Mouse (Mus musculus) heart, embryonic 12.5 days (tissue): ENCODE measurements around the gene Gstcd. TPM values are rescaled to one million over a fixed set of nuclear protein-coding genes. Genes with fewer than 3 reads are reported as not detected.
A peak's percentile ranks its signal among the peaks of the same experiment; 100 is the strongest.

Experiments used
- ATAC-seq: fragments of 200-750 bp; cut with Nextera tagmentation; 2 replicates; pipeline ENCODE4 v1.8.0; 2017; ENCODE audit warnings: moderate TSS enrichment, moderate library complexity; ENCODE audit not compliant: insufficient number of reproducible peaks, low FRiP score
- H3K27ac ChIP-seq: fragments of 300-500 bp; sonication (generic); 2 replicates; pipeline ENCODE4 v1.5.1; 2016; ENCODE audit warnings: mild to moderate bottlenecking, moderate library complexity; ENCODE audit not compliant: poor library complexity, severe bottlenecking
- H3K27me3 ChIP-seq: fragments of 300-500 bp; sonication (generic); replicated peaks from 2 replicates; pipeline ENCODE4 v1.6.1; 2016; ENCODE audit warnings: mild to moderate bottlenecking, moderate library complexity
- H3K36me3 ChIP-seq: fragments of 300-500 bp; sonication (generic); 2 replicates; pipeline ENCODE4 v1.6.1; 2016; ENCODE audit warnings: mild to moderate bottlenecking, moderate library complexity
- H3K4me1 ChIP-seq: fragments of 300-500 bp; sonication (generic); replicated peaks from 2 replicates; pipeline ENCODE4 v1.6.1; 2016; ENCODE audit warnings: mild to moderate bottlenecking
- H3K4me2 ChIP-seq: fragments of 300-500 bp; sonication (generic); 2 replicates; pipeline ENCODE4 v1.6.1; 2016; ENCODE audit warnings: mild to moderate bottlenecking, moderate library complexity
- H3K4me3 ChIP-seq: fragments of 300-500 bp; sonication (generic); 2 replicates; pipeline ENCODE4 v1.5.1; 2016; ENCODE audit warnings: mild to moderate bottlenecking
- H3K9ac ChIP-seq: fragments of 300-500 bp; sonication (generic); 2 replicates; pipeline ENCODE4 v1.6.1; 2016; ENCODE audit warnings: mild to moderate bottlenecking, moderate library complexity
- H3K9me3 ChIP-seq: fragments of 300-500 bp; sonication (generic); replicated peaks from 2 replicates; pipeline ENCODE4 v1.6.1; 2016; ENCODE audit warnings: mild to moderate bottlenecking, moderate library complexity
- WGBS: fragments of 180-500 bp; shearing (Covaris S2); methylation state at CpG from one replicate; pipeline ENCODE4 v1.1.7; 2016; 5-methylcytosine and 5-hydroxymethylcytosine counted together
- polyA plus RNA-seq: library from polyadenylated mRNA; unstranded; fragments of >200 nt; fragmentation: Nextera tagmentation; extraction: Ambion mirVana; gene quantifications from 2 replicates; pipeline ENCODE4 v1.2.1, GENCODE M21; 2016

Gstcd gene
- 4.9 and 5.0 TPM in 2 replicates for polyA plus RNA-seq

DNA sequence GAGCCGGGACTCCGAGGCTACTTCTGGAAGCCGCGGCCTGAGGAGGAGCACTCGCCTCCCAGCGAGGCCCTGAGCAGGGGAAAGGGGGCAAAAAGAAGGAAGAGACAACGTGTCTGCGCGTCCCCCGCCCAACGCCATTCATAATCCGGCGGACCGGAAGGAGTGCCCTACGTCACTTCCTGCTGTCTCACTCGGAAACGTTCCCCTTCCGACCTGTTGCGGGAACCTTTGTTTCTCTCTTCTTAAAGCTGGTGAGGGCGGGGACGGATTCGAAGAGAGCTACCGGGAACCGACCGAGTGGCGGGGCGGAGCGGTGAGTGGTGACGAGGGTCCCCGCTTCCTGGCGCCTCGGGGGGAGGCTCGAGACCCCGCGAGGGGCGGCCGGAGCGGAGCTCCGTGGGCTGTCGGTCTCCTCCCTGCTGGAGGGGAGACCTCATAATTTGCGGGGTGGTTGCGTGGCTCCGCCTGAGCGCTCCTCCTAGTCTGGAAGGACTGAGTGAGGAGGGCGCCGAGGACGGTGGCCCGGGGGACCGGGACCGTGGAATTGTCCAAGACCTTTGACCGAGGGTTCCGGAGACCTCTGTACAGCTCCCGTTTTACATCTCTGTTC, at the start of gene Gstcd, which contains the start of gene Ints12:
TSS of gene Gstcd (minus strand) at position 370 of the 610 bp plus-strand sequence.
TSS of gene Ints12 (plus strand) at position 177 of the 610 bp plus-strand sequence.
- peak; percentile 96 for ATAC-seq
- H3K4me2 ChIP-seq: peak within 1 kb of the TSS; percentile 68
- H3K9me3 ChIP-seq: no peaks in the 10 kb centered on the region
- H3K27me3 ChIP-seq: no peaks in the 10 kb centered on the region
- H3K9ac ChIP-seq: peak within 1 kb of the TSS; percentile 95
- peak within 1 kb of the TSS; percentile 98 for H3K27ac ChIP-seq
- 0 out of 2 replicates have a peak, but pooled peaks cover 2% of the 10 kb centered on the region for H3K4me1 ChIP-seq
- peak within 1 kb of the TSS; percentile 89 for H3K4me3 ChIP-seq
- no peaks in the 10 kb centered on the region for H3K36me3 ChIP-seq
- WGBS: under 1% methylated on average over 53 of the region's 53 CpGs

DNA sequence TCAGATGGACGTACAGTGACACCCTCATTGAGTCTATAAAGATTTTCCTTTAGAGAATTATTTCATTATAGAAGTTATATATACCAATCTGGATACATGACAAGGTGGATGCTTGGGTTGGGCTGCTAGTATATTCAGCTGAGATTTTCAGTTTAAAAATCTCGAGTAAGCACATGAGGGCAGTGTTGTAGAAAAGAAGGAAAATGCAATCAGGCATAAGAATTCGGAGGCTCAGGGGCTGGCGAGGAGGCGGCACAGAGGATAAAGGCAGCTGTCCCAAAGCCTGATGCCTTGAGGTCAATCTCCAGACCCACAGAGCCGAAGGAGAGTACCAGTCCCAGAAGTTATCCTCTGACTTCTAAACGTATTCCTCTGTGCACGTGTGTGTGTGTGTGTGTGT, 40.8 kb upstream of the Gstcd start:
- Histone ChIP-seq H3K27ac (no peak overlapping the region), H3K4me1 (no peaks in the 10 kb centered on the region), H3K9ac (no peak overlapping the region), H3K36me3 (no peaks in the 10 kb centered on the region), H3K27me3 (no peaks in the 10 kb centered on the region), H3K9me3 (no peaks in the 10 kb centered on the region), H3K4me3 (no peak overlapping the region), H3K4me2 (no peak overlapping the region)
- 76% methylated on average over 8 of the region's 8 CpGs for WGBS
- ATAC-seq: no peak

DNA sequence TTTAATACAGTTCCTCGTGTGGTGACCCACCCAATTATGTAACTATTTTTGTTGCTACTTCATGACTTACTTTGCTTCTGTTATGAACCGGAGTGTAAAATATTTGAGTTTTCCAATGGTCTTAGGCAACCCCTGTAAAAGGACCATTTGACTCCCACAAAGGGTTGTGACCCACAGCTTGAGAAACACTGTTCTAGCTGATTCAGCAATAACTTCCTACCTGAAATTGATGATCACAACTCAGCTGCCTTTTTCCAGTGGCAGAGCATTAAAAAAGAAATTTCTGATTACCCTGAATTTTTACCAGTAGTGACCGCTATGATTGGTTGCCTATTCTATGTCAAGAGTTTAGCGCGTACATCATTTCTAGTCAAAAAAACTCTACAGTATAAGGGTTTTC, 39.5 kb upstream of the Gstcd start:
- no peak for ATAC-seq
- WGBS: 88% methylated on average over 5 of the region's 5 CpGs
- no peaks in the 10 kb centered on the region for H3K36me3 ChIP-seq
- no peak overlapping the region for H3K9ac ChIP-seq
- H3K4me2 ChIP-seq: no peak overlapping the region
- no peaks in the 10 kb centered on the region for H3K4me1 ChIP-seq
- H3K9me3 ChIP-seq: no peaks in the 10 kb centered on the region
- no peak overlapping the region for H3K4me3 ChIP-seq
- H3K27ac ChIP-seq: no peak overlapping the region
- H3K27me3 ChIP-seq: no peaks in the 10 kb centered on the region

DNA sequence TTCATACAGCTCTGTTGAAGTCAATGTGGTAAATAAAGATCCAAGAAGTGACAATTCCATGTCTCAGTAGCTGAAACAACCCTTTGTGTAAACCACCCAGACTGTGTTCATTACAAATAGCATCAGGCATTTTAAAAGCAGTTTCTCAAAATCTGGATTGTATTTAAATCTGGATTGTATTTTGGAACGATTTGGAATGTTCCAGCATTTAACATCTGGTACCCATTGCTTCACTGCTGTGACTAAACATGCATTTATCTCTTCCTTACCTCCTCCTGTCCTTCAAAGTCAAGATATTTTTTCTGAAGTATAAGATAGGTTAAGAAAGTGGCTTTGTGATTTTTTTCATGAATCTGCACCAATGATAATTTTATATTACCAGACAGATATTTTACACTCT, 21.4 kb upstream of the Gstcd start:
- Histone ChIP-seq H3K27ac (no peak overlapping the region), H3K9ac (no peak overlapping the region), H3K4me1 (no peaks in the 10 kb centered on the region), H3K27me3 (no peaks in the 10 kb centered on the region), H3K9me3 (no peaks in the 10 kb centered on the region), H3K36me3 (peaks cover 12% of the 10 kb centered on the region), H3K4me3 (no peak overlapping the region), H3K4me2 (no peak overlapping the region)
- ATAC-seq: no peak
- 30% methylated on average over 1 of the region's 1 CpGs for WGBS

DNA sequence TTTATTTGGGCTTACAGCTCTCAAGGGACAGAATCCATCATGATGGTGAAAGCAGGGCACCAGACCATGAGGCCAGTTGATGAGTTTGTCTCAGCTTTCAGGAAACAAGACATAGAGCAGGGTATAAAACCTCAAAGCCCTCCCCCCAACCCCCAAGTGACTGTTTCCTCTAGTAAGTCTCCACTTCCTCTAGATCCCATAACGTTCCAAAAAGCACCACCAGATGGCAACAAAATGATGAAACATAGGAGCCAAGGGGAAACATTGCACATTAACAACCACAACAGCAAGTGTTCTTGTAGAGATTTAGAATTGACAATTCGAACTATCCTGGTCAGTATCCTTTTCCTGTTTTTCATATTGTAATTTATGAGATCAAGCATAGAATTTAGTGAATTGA, 19.9 kb upstream of the Gstcd start:
- peaks cover 21% of the 10 kb centered on the region for H3K36me3 ChIP-seq
- no peak for ATAC-seq
- 30% methylated on average over 2 of the region's 2 CpGs for WGBS
- no peaks in the 10 kb centered on the region for H3K27me3 ChIP-seq
- H3K9ac ChIP-seq: no peak overlapping the region
- no peaks in the 10 kb centered on the region for H3K4me1 ChIP-seq
- no peak overlapping the region for H3K4me3 ChIP-seq
- no peaks in the 10 kb centered on the region for H3K9me3 ChIP-seq
- H3K27ac ChIP-seq: no peak overlapping the region
- H3K4me2 ChIP-seq: no peak overlapping the region

DNA sequence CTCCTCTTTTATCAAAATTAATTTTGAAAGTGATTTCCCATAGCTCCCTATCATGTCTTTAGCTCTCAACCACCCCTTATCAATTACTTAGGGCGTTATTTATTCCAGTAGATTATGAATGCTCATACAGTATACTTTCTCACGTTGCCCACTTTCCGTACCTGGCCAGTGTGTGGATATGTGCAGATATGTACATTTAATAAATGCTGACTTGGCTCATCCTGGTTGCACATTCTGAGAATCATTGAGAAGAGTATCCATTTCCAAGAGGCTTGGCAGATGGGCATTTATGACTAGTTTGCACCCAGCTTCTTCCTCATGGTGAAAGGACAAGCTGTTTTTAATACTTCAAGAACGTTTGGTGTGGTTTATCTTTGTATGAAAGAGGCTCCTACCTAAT, 18.0 kb upstream of the Gstcd start:
- WGBS: 86% methylated on average over 4 of the region's 4 CpGs
- H3K27ac ChIP-seq: no peak overlapping the region
- ATAC-seq: no peak
- H3K9ac ChIP-seq: no peak overlapping the region
- H3K4me1 ChIP-seq: no peaks in the 10 kb centered on the region
- H3K27me3 ChIP-seq: no peaks in the 10 kb centered on the region
- peaks cover 34% of the 10 kb centered on the region for H3K36me3 ChIP-seq
- H3K4me2 ChIP-seq: no peak overlapping the region
- H3K4me3 ChIP-seq: no peak overlapping the region
- no peaks in the 10 kb centered on the region for H3K9me3 ChIP-seq

DNA sequence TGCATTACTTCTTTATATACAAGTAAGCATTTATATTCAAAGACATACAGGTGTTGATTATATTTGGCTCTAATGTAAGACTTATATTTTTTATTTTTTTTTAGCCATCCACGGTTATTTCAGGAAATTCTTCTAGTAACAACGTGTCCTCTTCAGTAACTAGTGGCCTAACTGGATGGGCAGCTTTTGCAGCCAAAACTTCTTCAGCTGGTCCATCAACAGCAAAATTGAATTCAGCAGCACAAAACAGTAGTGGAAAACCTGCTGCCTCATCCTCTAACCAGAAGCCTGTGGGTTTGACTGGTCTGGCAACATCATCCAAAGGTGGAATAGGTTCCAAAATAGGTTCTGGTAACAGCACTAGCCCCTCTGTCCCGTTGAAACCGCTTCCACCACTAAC, 16.9 kb upstream of the Gstcd start:
- H3K9me3 ChIP-seq: no peaks in the 10 kb centered on the region
- no peak for ATAC-seq
- H3K4me3 ChIP-seq: no peak overlapping the region
- peaks cover 42% of the 10 kb centered on the region for H3K36me3 ChIP-seq
- 93% methylated on average over 4 of the region's 4 CpGs for WGBS
- H3K9ac ChIP-seq: no peak overlapping the region
- no peaks in the 10 kb centered on the region for H3K27me3 ChIP-seq
- no peak overlapping the region for H3K27ac ChIP-seq
- H3K4me1 ChIP-seq: no peaks in the 10 kb centered on the region
- H3K4me2 ChIP-seq: no peak overlapping the region

DNA sequence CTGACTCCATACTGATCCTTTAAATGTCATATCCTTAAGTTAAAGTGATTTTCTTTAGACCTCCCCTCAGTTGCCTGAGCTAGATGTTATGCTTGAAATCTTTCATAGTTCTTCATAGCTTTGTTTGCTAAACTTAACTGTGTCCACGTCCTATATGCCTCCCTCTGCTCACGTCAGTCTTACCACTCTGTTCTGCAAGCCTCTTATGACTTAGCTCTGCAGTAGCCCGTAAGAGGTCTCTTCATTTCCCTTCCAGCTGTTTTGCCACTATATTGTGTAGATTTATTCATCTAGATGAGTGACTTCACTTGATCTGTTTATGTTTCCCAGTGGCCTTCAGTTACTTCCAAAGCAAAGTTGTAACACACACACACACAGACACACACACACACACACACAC, 12.6 kb upstream of the Gstcd start:
- no peaks in the 10 kb centered on the region for H3K27me3 ChIP-seq
- H3K4me2 ChIP-seq: no peak overlapping the region
- no peaks in the 10 kb centered on the region for H3K9me3 ChIP-seq
- peaks cover 63% of the 10 kb centered on the region for H3K36me3 ChIP-seq
- no peak for ATAC-seq
- WGBS: 93% methylated on average over 3 of the region's 3 CpGs
- H3K4me3 ChIP-seq: no peak overlapping the region
- no peaks in the 10 kb centered on the region for H3K4me1 ChIP-seq
- H3K9ac ChIP-seq: no peak overlapping the region
- H3K27ac ChIP-seq: no peak overlapping the region

DNA sequence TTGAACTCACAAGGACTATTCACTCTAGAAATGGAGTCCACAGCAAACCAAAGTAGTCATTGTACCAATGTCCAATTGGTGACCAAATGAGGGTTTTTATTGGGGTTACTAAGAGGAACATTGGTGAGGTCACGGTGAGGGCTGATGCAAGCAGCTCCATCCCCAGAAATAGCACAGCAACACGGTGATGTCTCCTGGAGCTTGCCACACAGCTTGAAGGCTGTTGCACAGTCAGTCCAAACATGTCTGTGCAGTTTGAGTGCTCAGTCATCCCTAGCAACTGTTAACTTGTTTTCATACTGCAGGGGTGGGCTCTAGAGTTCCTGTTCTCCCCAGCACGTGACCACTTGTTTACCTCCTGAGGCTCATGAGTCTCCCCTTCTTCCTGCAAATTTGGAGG, 11.9 kb upstream of the Gstcd start:
- 79% methylated on average over 3 of the region's 3 CpGs for WGBS
- H3K9me3 ChIP-seq: no peaks in the 10 kb centered on the region
- H3K27me3 ChIP-seq: no peaks in the 10 kb centered on the region
- no peak overlapping the region for H3K9ac ChIP-seq
- ATAC-seq: no peak
- peaks cover 61% of the 10 kb centered on the region for H3K36me3 ChIP-seq
- H3K27ac ChIP-seq: no peak overlapping the region
- H3K4me1 ChIP-seq: no peaks in the 10 kb centered on the region
- no peak overlapping the region for H3K4me2 ChIP-seq
- H3K4me3 ChIP-seq: no peak overlapping the region

DNA sequence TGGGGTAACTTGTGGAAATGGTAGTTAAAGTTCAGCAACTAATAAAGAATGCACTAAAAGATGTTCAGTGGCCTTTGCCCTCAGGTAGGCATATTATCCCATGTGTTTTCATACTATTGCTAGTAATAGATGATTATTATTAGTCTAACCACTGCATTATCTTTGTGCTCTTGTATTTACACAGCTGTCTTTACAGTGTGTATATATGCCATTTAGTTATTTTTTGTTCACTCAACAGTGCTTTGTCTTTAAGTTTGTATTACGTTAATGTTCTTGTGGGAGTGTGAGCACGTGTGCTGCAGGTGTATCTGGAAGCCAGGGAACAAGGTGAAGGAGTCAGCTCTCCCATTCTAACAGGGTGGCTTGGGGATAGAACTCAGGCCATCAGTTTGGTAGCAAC, 7.1 kb upstream of the Gstcd start:
- Histone ChIP-seq H3K4me2 (no peak overlapping the region), H3K9me3 (no peaks in the 10 kb centered on the region), H3K4me1 (no peaks in the 10 kb centered on the region), H3K9ac (no peak overlapping the region), H3K27ac (no peak overlapping the region), H3K36me3 (peaks cover 39% of the 10 kb centered on the region), H3K4me3 (no peak overlapping the region), H3K27me3 (no peaks in the 10 kb centered on the region)
- WGBS: 89% methylated on average over 2 of the region's 2 CpGs
- ATAC-seq: no peak

DNA sequence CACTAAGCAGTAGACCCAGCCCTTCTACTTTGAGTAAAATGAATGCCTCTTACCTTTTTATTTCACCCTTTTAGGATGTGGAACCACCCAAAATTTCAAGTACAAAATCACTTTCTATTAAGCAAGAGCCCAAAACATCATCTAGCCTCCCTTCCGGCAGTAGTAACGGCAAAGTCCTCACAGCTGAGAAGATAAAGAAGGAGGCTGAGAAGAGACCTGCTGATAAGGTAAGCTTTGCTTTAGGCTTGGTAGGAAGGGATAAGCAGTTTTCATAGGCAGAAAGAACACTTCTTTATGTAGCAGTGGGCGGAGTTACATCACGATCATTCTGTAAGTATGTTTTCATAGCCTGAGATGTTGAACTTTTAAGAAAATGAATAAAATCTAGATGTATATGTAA, 6.5 kb upstream of the Gstcd start:
- 77% methylated on average over 4 of the region's 4 CpGs for WGBS
- no peaks in the 10 kb centered on the region for H3K27me3 ChIP-seq
- H3K9me3 ChIP-seq: no peaks in the 10 kb centered on the region
- no peak overlapping the region for H3K27ac ChIP-seq
- peaks cover 33% of the 10 kb centered on the region for H3K36me3 ChIP-seq
- no peak overlapping the region for H3K9ac ChIP-seq
- no peak for ATAC-seq
- no peak overlapping the region for H3K4me3 ChIP-seq
- no peak overlapping the region for H3K4me2 ChIP-seq
- no peaks in the 10 kb centered on the region for H3K4me1 ChIP-seq

DNA sequence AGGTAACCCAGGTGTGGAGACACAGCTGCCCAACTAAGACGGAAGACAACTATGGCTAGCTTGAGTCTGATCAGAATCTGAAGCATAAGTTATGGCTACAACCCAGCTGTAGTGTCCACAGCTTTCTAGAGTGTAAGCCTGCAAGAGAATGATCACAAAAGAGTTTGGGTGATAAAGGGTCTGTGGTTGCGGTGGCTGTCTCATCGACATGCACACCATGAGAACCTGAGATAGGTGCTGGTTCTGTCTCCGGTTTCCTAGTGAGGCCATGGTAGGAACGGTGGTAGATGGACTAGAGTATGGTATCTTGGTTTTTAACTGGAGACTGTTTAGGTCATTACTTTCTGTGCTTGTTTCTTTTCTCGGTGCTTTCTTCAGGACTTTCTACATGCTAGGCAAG, 6.1 kb upstream of the Gstcd start:
- Histone ChIP-seq H3K9ac (no peak overlapping the region), H3K9me3 (no peaks in the 10 kb centered on the region), H3K27me3 (no peaks in the 10 kb centered on the region), H3K27ac (no peak overlapping the region), H3K4me3 (no peak overlapping the region), H3K4me1 (no peaks in the 10 kb centered on the region), H3K4me2 (no peak overlapping the region), H3K36me3 (peaks cover 32% of the 10 kb centered on the region)
- no peak for ATAC-seq
- WGBS: 89% methylated on average over 6 of the region's 6 CpGs
